Mouse (Mus musculus) natural killer cell, adult 2 months (primary cell): Measurements from ENCODE around the gene Hbb-bh2.
"Not testable (repeated sequence)": the region's sequence is repeated elsewhere in the genome, so short reads cannot be mapped to it uniquely, and the experiment has no call there.

ENCODE experiments used
- DNase-seq, 2 experiments: peaks; one replicate each; pipeline ENCODE4 v3.0.0; 2022; ENCODE audit warnings: low spot score in 2 of 2

Gene Hbb-bh2

DNA sequence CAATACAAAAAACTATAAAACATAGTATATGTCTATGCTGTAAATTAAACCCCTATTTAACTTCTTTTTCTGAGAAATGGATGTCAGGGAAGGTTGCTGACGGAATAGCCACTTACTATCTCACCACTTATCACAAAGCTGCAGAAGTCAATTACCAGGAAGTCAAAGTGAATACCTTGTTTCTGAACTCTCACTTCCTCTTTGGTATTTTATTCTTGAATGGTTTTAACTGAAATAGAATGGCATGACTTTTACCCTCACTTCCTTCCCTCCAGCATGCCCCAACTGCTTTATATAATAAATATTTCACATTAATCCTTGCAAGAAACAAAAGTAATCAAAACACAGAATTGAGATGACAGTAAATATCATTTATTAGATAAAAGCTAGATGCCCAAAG lies 28.1 kb downstream of the Hbb-bh2 start:
- no peak for DNase-seq

DNA sequence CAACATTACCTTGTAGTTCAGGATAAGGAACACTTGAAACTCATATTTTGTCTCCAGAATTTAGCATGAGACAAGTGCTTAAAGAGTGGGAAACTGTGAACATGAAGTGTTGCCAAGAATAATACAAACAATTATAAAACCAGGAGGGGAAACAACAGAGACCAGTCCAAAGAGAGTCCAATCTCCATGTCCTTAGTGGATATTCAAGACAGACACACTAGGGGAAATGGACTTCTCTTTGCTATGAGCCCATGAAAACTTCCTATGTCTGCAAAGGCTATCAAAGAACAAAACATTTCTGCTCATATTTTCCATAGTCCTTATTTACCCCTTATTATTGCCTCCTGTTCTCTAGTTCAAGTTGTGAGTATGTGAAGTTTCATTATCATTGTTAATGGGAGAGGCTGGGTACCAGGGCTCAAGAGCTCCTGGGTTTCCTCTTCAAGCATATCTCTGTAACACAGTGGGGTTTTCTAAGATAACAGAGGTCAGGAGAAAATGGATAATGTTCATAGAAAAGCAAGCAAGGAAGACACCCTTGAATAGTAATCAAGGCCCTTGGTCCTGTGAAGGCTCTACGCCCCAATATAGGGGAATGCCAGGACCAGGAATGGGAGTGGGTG lies 29.0 kb downstream of the Hbb-bh2 start:
- DNase-seq, result no peak

DNA sequence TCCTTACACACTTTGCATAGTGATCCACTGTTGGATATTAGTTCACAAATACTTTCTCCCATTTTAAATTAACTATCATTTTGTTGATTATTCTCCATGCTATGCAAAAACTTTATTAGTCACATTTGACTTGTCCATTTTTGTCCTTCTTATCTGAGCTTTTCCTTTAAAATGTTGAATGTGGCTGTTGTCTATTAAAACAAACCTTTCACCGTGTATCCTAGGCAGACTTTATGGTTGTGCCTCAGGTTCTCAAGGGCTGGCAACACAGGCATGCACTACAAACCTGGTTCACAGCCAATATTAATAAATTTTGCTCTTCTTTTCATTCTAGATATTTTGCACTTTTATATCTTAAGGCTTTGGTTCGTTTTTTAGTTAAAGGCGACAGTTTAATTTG lies 29.6 kb downstream of the Hbb-bh2 start:
- DNase-seq, result no peak

DNA sequence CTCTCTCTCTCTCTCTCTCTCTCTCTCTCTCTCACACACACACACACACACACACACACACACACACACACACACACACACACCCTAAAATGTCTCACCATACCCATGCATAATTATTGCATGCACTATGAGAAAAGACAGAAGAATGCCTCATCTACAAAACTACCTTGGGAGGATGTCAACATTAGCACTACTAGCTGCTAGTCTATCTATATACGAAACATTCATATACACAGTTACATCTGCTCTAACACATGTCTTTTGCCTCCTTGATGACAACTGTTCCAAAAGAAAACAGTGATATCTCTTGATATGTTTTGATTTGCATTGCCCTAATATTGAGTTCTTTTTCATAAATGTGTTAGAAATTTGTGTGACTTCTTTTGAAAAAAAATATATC lies 30.0 kb downstream of the Hbb-bh2 start:
- no peak for DNase-seq

DNA sequence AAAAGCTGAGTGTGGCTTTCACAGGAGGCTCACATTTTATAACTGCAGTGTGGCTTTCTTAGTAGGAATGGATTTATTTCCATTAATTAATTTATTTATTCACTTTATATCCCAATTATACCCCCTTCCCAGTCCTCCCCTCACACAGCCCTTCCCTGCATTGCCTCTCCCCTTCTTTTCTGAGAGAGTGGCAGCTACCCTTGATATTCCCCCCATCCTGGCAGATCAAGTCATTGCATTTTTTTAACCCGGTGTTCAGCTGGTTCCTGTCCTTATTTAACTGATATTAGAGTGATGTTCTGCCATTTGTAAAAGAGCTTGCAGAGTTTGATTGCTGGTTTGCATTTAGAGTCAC lies 30.5 kb downstream of the Hbb-bh2 start:
- DNase-seq, result no peak

DNA sequence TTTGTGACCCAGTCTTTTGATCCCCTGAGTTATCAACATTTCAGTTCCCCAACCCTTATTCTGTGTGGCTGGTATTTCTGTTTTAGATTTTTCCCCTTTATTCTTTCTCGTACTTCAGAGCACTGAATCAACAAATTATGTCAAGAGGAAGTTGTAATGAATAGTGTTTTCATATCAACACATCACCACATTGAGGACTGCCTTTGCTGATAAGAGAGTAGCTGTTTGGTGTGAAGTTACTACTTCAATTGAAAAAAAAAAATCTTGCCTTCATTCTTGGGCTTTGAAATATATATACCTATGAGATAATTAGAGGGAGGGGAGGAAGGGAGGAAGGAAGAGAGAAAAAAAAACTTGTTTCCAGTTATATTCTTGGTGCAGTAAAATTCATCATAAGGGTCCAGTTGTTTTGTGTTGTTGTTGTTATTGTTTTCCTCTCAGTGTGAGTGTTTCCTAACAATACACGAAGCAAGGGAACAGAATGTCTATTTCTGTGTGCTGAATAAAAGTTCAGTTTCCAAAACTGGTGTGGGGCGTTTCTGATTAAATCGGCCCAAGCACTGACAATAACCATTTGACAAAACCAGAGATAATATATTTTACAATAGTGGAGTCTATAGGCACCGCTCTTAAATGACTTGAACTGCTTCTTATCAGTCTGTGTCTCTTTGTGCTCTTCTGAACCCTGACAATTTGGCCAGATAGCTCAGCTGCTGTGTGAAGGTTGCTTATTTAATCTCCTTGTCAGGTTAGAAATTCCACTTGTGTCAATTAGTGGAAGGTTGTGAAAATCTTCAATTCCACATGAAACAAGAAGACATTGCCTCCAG lies 31.1 kb downstream of the Hbb-bh2 start:
- DNase-seq, result no peak

DNA sequence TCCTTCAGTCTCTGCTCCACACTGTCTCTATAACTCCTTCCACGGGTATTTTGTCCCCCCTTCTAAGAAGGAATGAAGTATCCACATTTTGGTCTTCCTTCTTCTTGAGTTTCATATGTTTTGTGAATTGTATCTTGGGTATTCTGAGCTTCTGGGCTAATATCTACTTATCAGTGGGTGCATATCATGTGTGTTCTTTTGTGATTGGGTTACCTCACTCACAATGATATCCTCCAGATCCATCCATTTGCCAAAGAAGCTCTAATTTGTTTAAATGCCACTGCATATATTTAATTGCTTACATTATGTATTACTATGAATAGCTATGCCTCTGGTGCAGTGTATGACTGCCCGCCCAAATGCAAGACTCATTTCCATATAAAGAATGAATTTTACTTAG lies 32.2 kb downstream of the Hbb-bh2 start:
- DNase-seq, result not testable (repeated sequence)

DNA sequence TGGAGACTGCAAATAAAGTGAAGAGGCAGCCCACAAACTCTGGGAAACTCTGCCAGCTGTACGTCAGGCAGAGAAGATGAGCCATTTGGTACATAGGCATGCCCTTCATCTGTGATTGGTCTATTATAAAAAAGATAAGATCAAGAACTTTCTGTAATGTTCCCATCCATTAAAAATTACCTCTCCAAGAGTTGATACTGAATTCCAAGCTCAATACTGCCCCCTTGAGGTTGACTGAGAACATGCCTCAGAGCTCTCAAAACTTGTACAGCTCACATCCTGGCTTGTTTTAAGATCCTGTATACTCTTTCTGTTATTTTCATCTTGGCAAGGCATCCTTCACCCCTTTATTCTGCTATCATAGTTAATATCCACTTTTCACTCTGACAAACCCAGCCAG lies 33.5 kb downstream of the Hbb-bh2 start:
- DNase-seq, result no peak

DNA sequence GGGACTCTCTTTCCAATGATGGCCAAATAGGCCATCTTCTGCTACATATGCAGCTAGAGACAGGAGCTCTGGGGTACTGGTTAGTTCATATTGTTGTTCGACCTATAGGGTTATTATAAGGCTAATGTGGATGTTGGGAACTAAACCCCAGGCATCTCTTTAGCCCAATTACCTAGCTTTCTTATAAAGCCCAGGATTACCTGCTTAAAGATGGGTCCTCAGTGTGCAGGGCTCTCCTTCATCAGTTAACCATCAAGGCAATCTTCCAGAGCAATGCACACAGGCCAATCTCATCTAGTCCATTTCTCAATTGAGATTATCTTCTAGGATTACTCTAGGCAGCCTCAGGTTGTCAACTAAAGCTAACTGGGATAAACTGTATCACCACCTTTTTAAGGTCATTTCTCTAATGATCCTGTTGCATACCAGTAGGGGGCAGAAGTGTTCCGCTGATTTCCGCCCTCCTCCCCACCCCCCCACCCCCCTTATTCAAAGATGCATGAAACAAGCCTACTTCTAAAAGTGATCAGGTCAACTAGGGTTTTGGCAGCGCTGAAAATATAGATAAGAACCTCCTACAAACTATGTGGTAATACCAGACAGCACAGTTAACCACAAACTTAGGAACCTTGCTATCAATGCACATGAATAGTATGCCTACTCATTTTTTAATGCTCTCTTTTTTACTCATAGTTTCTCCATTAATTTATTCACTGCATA lies 47.5 kb downstream of the Hbb-bh2 start:
- no peak for DNase-seq

DNA sequence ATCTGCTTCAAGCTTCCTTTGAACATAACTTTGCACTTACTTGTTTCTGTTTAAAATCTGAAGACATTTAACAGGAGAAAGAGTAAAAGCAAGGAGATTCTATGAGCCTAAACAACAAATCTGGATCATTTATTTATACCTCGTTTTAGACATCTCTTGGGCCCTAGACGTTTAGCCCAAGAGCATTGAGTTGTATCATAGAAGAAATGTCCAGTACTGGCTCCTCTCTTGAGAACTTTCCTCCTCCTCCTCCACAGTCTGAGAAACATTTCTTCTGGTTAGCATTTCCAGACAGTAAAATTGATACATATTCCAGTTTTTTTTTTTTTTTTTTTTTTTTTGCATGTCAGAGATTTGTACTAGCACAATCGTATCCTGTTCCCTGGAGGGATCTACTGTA lies 48.6 kb downstream of the Hbb-bh2 start, which contains the start of gene Olfr67:
Olfr67 (minus strand) TSS at position 101 of the 400 bp plus-strand sequence.
- DNase-seq, result no peak
